Mouse (Mus musculus): Measurements from ENCODE around the gene Adra1b.

- TF ChIP-seq GATA1 (IDR thresholded peaks at IDR 0.05; ENCODE audit: low read length) (no peak), TAL1 (IDR thresholded peaks at IDR 0.05; ENCODE audit: low read length) (no peak)
These were observed 32.0 kb upstream of the Adra1b start for GRCm38 (mm10) chr11:43933000-43933399.
